Mouse (Mus musculus) effector memory CD4-positive, alpha-beta T cell, adult 5 months (primary cell): Measurements from ENCODE around the gene Col6a5. TPM values are rescaled to one million over a fixed set of nuclear protein-coding genes. Genes with fewer than 3 reads are reported as not detected.

Source experiments
- polyA plus RNA-seq: library from polyadenylated mRNA; unstranded; fragments of 100-300 nt; shearing (Covaris generic); gene quantifications from one replicate; pipeline ENCODE4 v1.2.1, GENCODE M21; 2017

The Col6a5 gene
- 0.05 TPM for polyA plus RNA-seq

DNA sequence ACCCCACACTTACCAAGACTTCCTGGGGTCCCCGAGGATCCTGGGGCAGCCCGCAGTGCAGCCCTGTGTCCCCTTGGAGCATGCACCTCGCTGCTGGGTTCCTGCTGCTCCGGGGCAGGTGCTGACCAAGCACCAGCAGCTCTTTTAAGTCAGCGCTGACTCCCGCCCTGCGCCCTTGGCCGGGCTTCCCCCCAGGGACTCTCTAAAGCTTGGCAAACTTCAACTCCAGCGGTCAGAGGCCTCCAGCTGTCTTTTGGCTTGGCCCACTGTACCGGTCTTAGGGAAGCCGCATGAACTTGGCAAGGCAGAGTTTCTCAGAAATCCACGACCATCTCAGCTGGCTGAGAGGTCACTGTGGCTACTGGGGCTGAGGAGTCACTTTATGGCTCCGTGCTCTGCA, at the start of gene Col6a5:
Gene Col6a5 (minus strand): TSS at position 111 of the 400 bp plus-strand sequence.

DNA sequence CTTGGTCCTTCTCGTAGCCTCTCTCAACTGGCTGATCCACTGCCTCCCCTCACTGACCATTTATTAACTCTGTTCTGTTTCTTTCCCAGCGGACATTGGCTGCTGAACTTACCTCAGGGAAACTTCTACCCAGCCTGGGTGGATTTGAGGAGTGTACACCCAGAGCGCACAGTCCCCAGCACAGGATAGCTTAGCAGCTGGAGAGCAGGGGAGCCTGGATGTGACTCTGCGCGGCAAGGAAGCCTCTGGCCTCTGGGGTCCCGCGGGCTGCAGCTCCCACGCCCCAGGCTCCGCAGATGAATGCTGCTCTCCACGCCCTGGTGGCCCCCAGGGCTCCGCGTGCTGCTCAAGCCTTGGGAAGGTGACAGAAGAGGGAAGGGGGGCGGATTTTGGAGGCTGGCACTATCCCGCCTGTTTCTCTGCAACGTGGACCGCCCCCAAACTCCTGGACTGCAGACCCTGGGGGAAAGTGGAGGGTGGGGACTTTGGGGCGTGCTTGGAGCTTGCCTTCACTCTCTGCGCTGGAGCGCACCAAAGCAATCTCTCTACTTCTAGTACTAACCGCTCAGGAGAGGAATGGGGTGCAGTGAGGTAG, 132.6 kb downstream of the Col6a5 start, which contains the start of gene Col6a6:
Gene Col6a6 (minus strand): TSS at position 370 of the 595 bp plus-strand sequence.

Other genes with a start within 250 kb of the Col6a5 start
- 0.04 TPM for gene Col6a6, start 132.5 kb downstream of the Col6a5 start, polyA plus RNA-seq
- not detected for gene Col6a4, start 136.1 kb upstream of the Col6a5 start, polyA plus RNA-seq
- 3.6 TPM for gene Glyctk, start 197.5 kb upstream of the Col6a5 start, polyA plus RNA-seq
- 52.4 TPM for gene Wdr82, start 210.3 kb upstream of the Col6a5 start, polyA plus RNA-seq
- 43.8 TPM for gene Ppm1m, start 239.1 kb upstream of the Col6a5 start, polyA plus RNA-seq
- 100 TPM for gene Twf2, start 242.5 kb upstream of the Col6a5 start, polyA plus RNA-seq